Mouse (Mus musculus): Measurements from ENCODE around the gene Cers6.

Gene Cers6

GRCm38 (mm10) chr2:68879071-68879651, 17.9 kb downstream of the Cers6 start:
- no peak for DNase-seq (ENCODE audit: low read depth, low spot score)

GRCm38 (mm10) chr2:68884573-68884972, 23.3 kb downstream of the Cers6 start:
- DNase-seq (ENCODE audit: low read depth, low spot score) = peak; percentile 91

GRCm38 (mm10) chr2:68885206-68885605, 24.0 kb downstream of the Cers6 start:
- DNase-seq (ENCODE audit: low read depth, low spot score) = no peak

- no peak for DNase-seq (ENCODE audit: low read depth, low spot score)
Observed at GRCm38 (mm10) chr2:68885766-68886496, 24.7 kb downstream of the Cers6 start.

- DNase-seq (ENCODE audit: low read depth, low spot score) = no peak
Observed at GRCm38 (mm10) chr2:68886661-68887060, 25.4 kb downstream of the Cers6 start.

- DNase-seq (ENCODE audit: low read depth, low spot score) = no peak
Observed at GRCm38 (mm10) chr2:68888094-68888705, 27.0 kb downstream of the Cers6 start.

- no peak for DNase-seq (ENCODE audit: low read depth, low spot score)
Observed at GRCm38 (mm10) chr2:68889661-68890170, 28.5 kb downstream of the Cers6 start.

GRCm38 (mm10) chr2:68892476-68892875, 31.2 kb downstream of the Cers6 start:
- no peak for DNase-seq (ENCODE audit: low read depth, low spot score)

GRCm38 (mm10) chr2:68895044-68895764, 34.0 kb downstream of the Cers6 start:
- DNase-seq (ENCODE audit: low read depth, low spot score) = no peak

GRCm38 (mm10) chr2:68896196-68896595, 35.0 kb downstream of the Cers6 start:
- DNase-seq (ENCODE audit: low read depth, low spot score) = peak; percentile 94

GRCm38 (mm10) chr2:68899770-68900521, 38.7 kb downstream of the Cers6 start:
- DNase-seq (ENCODE audit: low read depth, low spot score) = no peak

- no peak for DNase-seq (ENCODE audit: low read depth, low spot score)
Observed at GRCm38 (mm10) chr2:68900640-68901378, 39.6 kb downstream of the Cers6 start.

GRCm38 (mm10) chr2:68901708-68902107, 40.5 kb downstream of the Cers6 start:
- DNase-seq (ENCODE audit: low read depth, low spot score) = no peak

GRCm38 (mm10) chr2:68902546-68902945, 41.3 kb downstream of the Cers6 start:
- no peak for DNase-seq (ENCODE audit: low read depth, low spot score)

GRCm38 (mm10) chr2:68906921-68907320, 45.7 kb downstream of the Cers6 start:
- DNase-seq (ENCODE audit: low read depth, low spot score) = no peak

- DNase-seq (ENCODE audit: low read depth, low spot score) = peak; percentile 88
Observed at GRCm38 (mm10) chr2:68907721-68908463, 46.7 kb downstream of the Cers6 start.

- DNase-seq (ENCODE audit: low read depth, low spot score) = peak; percentile 55
Observed at GRCm38 (mm10) chr2:68910727-68911126, 49.5 kb downstream of the Cers6 start.

GRCm38 (mm10) chr2:68911587-68912483, 50.6 kb downstream of the Cers6 start:
- DNase-seq (ENCODE audit: low read depth, low spot score) = peak; percentile 66

- DNase-seq (ENCODE audit: low read depth, low spot score) = peak; percentile 78
Observed at GRCm38 (mm10) chr2:68915742-68916141, 54.5 kb downstream of the Cers6 start.
